Mouse (Mus musculus) liver, postnatal 0 days (tissue): ENCODE measurements around the gene Mecr.

Experiments
- CTCF ChIP-seq: sonication (generic); IDR thresholded peaks from 2 replicates; pipeline ENCODE4 v1.5.1; 2016; ENCODE audit warnings: antibody characterized with exemption, low read depth
- EP300 ChIP-seq: IDR thresholded peaks from 2 replicates; pipeline ENCODE4 v1.6.1; 2016; ENCODE audit warnings: antibody characterized with exemption, low read depth, mild to moderate bottlenecking

DNA sequence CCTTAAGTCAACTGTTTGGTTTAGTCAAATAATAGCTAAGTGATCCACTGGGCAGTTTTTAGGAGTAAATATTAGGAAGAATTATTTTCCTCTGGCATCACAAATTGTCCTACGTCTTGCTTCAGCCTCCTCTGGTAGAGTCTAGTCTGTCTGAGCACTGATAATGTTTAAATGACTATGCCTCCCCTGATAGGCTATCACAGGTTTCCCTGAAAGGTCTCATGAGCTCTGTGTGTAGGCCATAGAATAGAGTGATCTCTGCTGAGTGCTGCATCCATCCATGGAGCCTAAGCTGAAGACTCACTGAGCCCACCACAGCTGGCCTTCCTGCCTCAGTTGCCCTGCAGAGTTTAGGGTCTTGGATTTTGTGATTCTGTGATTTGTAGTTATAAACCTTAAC is 45.3 kb downstream of the Mecr start:
- TF ChIP-seq EP300, result no peak
- TF ChIP-seq CTCF, result no peak
